Mouse (Mus musculus) heart, postnatal 0 days (tissue): Measurements from ENCODE around the gene E130114P18Rik.

Experiments used
- CTCF ChIP-seq: IDR thresholded peaks from 2 replicates; pipeline ENCODE4 v1.5.1; 2016; ENCODE audit warnings: antibody characterized with exemption, control low read depth, low read depth
- EP300 ChIP-seq: IDR thresholded peaks from 2 replicates; pipeline ENCODE4 v1.6.1; 2016; ENCODE audit warnings: antibody characterized with exemption, low read depth

- TF ChIP-seq CTCF (no peak), EP300 (no peak)
These were observed 16.1 kb upstream of the E130114P18Rik start for GRCm38 (mm10) chr4:97793931-97794330.
